Mouse (Mus musculus) CH12.LX (cell line): ENCODE data around the gene Klhdc4. TPM values are rescaled to one million over a fixed set of nuclear protein-coding genes. Genes with fewer than 3 reads are reported as not detected.
A peak's percentile ranks its signal among the peaks of the same experiment; 100 is the strongest.

ENCODE experiments used
- DNase-seq: peaks from one replicate; pipeline ENCODE4 v3.0.0-alpha.2; 2013; ENCODE audit errors: extremely low read depth
- H3K27ac ChIP-seq: 2 replicates; pipeline ENCODE4 v1.5.1; 2012; ENCODE audit warnings: low read depth, mild to moderate bottlenecking, control low read depth, moderate library complexity; ENCODE audit not compliant: insufficient read depth
- H3K27me3 ChIP-seq: replicated peaks from 2 replicates; pipeline ENCODE3; 2012; ENCODE audit warnings: inconsistent platforms
- H3K36me3 ChIP-seq, 2 experiments: replicated peaks in 1 of 2; 2 replicates each; pipeline versions ENCODE3 to v1.6.1; 2012; ENCODE audit warnings: inconsistent platforms in 1 of 2, low read length in 1 of 2, mild to moderate bottlenecking in 1 of 2, mixed read lengths in 1 of 2, moderate library complexity in 1 of 2; ENCODE audit not compliant: control insufficient read depth in 1 of 2, insufficient read depth in 1 of 2
- H3K4me1 ChIP-seq, 2 experiments: 2 replicates each; pipeline ENCODE4 v1.6.1; 2012; ENCODE audit warnings: inconsistent platforms in 1 of 2, moderate library complexity in 1 of 2; ENCODE audit not compliant: insufficient read depth in 2 of 2, control insufficient read depth in 1 of 2
- H3K4me2 ChIP-seq: 2 replicates; pipeline ENCODE4 v1.6.1; 2012; ENCODE audit warnings: low read depth, mild to moderate bottlenecking, control low read depth; ENCODE audit not compliant: poor library complexity, insufficient read depth, severe bottlenecking
- H3K4me3 ChIP-seq, 3 experiments: fragments of 150-350 bp in 1 of 3; sonication (generic) in 1 of 3; replicated peaks in 1 of 3; 2 replicates each; pipeline versions ENCODE3 to v1.5.1; 2011 to 2012; ENCODE audit warnings: low read depth in 2 of 3, low read length in 2 of 3, mild to moderate bottlenecking in 2 of 3, moderate library complexity in 2 of 3, control low read depth in 1 of 3, improper control_type of control experiment in 1 of 3, inconsistent platforms in 1 of 3, mixed read lengths in 1 of 3; ENCODE audit not compliant: poor library complexity in 1 of 3
- H3K79me2 ChIP-seq: replicated peaks from 2 replicates; pipeline ENCODE4 v1.6.1; 2012; ENCODE audit warnings: mild to moderate bottlenecking, moderate library complexity; ENCODE audit not compliant: control insufficient read depth, poor library complexity, insufficient read depth, severe bottlenecking; ENCODE audit errors: extremely low read depth
- H3K9ac ChIP-seq: 2 replicates; pipeline ENCODE4 v1.6.1; 2012; ENCODE audit warnings: low read depth, mild to moderate bottlenecking, control low read depth, moderate library complexity; ENCODE audit not compliant: insufficient read depth
- H3K9me3 ChIP-seq: replicated peaks from 2 replicates; pipeline ENCODE3; 2012; ENCODE audit warnings: low read length, inconsistent platforms, mixed read lengths
- BHLHE40 ChIP-seq: IDR thresholded peaks from 2 replicates; pipeline ENCODE4 v1.6.1; 2011; ENCODE audit warnings: mild to moderate bottlenecking, low read depth, low read length, improper control_type of control experiment
- CHD1 ChIP-seq: IDR thresholded peaks from 2 replicates; pipeline ENCODE4 v1.6.1; 2012; ENCODE audit warnings: low read depth, low read length, improper control_type of control experiment, inconsistent platforms
- CHD2 ChIP-seq: IDR thresholded peaks from 2 replicates; pipeline ENCODE4 v1.6.1; 2011; ENCODE audit warnings: low read length, improper control_type of control experiment
- EP300 ChIP-seq: IDR thresholded peaks from 2 replicates; pipeline ENCODE4 v1.6.1; 2011; ENCODE audit warnings: low read length, improper control_type of control experiment
- ETS1 ChIP-seq: conservative IDR thresholded peaks from 2 replicates; pipeline ENCODE4 v1.6.1; 2012; ENCODE audit warnings: low read depth, mild to moderate bottlenecking, inconsistent platforms, low read length, improper control_type of control experiment, moderate library complexity
- GABPA ChIP-seq: IDR thresholded peaks from 2 replicates; pipeline ENCODE4 v1.6.1; 2012; ENCODE audit warnings: low read depth, low read length, improper control_type of control experiment, inconsistent platforms; ENCODE audit not compliant: insufficient replicate concordance
- JUN ChIP-seq: IDR thresholded peaks from 2 replicates; pipeline ENCODE4 v1.6.1; 2011; ENCODE audit warnings: low read depth, mild to moderate bottlenecking, low read length, improper control_type of control experiment, moderate library complexity; ENCODE audit not compliant: insufficient read depth
- JUND ChIP-seq: conservative IDR thresholded peaks from 2 replicates; pipeline ENCODE4 v1.6.1; 2011; ENCODE audit warnings: low read depth, low read length, improper control_type of control experiment
- MAX ChIP-seq: IDR thresholded peaks from 2 replicates; pipeline ENCODE4 v1.6.1; 2011; ENCODE audit warnings: low read length, improper control_type of control experiment
- MAZ ChIP-seq: IDR thresholded peaks from 2 replicates; pipeline ENCODE4 v1.6.1; 2012; ENCODE audit warnings: low read depth, mild to moderate bottlenecking, inconsistent platforms, low read length, improper control_type of control experiment, moderate library complexity
- MXI1 ChIP-seq: IDR thresholded peaks from 2 replicates; pipeline ENCODE4 v1.6.1; 2011; ENCODE audit warnings: mild to moderate bottlenecking, low read depth, low read length, improper control_type of control experiment
- NELFE ChIP-seq: IDR thresholded peaks from 2 replicates; pipeline ENCODE4 v1.6.1; 2011; ENCODE audit warnings: low read depth, low read length, improper control_type of control experiment
- NRF1 ChIP-seq: IDR thresholded peaks from 2 replicates; pipeline ENCODE4 v1.6.1; 2014; ENCODE audit warnings: low read depth, mild to moderate bottlenecking, inconsistent platforms, low read length, improper control_type of control experiment, moderate library complexity
- PAX5 ChIP-seq: IDR thresholded peaks from 2 replicates; pipeline ENCODE4 v1.6.1; 2012; ENCODE audit warnings: low read length, inconsistent platforms, mixed read lengths
- RAD21 ChIP-seq: IDR thresholded peaks from 2 replicates; pipeline ENCODE4 v1.6.1; 2011; ENCODE audit warnings: low read depth, mild to moderate bottlenecking, low read length, improper control_type of control experiment, moderate library complexity
- RCOR1 ChIP-seq: conservative IDR thresholded peaks from 2 replicates; pipeline ENCODE4 v1.6.1; 2012; ENCODE audit warnings: low read depth, mild to moderate bottlenecking, inconsistent platforms, low read length, improper control_type of control experiment
- SMC3 ChIP-seq: IDR thresholded peaks from 2 replicates; pipeline ENCODE4 v1.6.1; 2011; ENCODE audit warnings: low read depth, low read length, improper control_type of control experiment
- TBP ChIP-seq: conservative IDR thresholded peaks from 2 replicates; pipeline ENCODE4 v1.6.1; 2011; ENCODE audit warnings: low read depth, low read length, improper control_type of control experiment
- TCF12 ChIP-seq: IDR thresholded peaks from 2 replicates; pipeline ENCODE4 v1.6.1; 2014; ENCODE audit warnings: low read depth, mild to moderate bottlenecking, inconsistent platforms, low read length, improper control_type of control experiment
- USF2 ChIP-seq: conservative IDR thresholded peaks from 2 replicates; pipeline ENCODE4 v1.6.1; 2011; ENCODE audit warnings: low read depth, low read length, improper control_type of control experiment
- ZC3H11A ChIP-seq: IDR thresholded peaks from 2 replicates; pipeline ENCODE4 v1.6.1; 2012; ENCODE audit warnings: low read depth, mild to moderate bottlenecking, inconsistent platforms, low read length, improper control_type of control experiment
- ZKSCAN1 ChIP-seq: IDR thresholded peaks from 2 replicates; pipeline ENCODE4 v1.6.1; 2012; ENCODE audit warnings: low read depth, inconsistent platforms, low read length, improper control_type of control experiment, borderline replicate concordance
- dilution Hi-C: fragments of 300-500 bp; cut with MboI; formaldehyde crosslinking; loops from 2 replicates; pipeline ENCODE4 v1.14.3; 2020; ENCODE audit warnings: low sequenced_read_pairs; ENCODE audit not compliant: extremely low pct_unique_long_range_greater_than_20kb, extremely low pct_ligation_motif_present
- in situ Hi-C: fragments of 300-500 bp; cut with MboI; formaldehyde crosslinking; loops from 3 replicates; pipeline ENCODE4 v1.14.3; 2019; ENCODE audit warnings: low sequenced_read_pairs, low pct_ligation_motif_present, low pct_unique_long_range_greater_than_20kb, mixed read lengths
- polyA plus RNA-seq: library from polyadenylated mRNA; unstranded; fragments of >175 nt; gene quantifications from 2 replicates; pipeline ENCODE4 v1.2.1, GENCODE M21; 2012; ENCODE audit warnings: low read depth; ENCODE audit not compliant: insufficient read length
- total RNA-seq, 2 experiments: library from RNA; depleted of rRNA; stranded (reverse); fragments of 300-350 nt in 1 of 2; fragments of >200 nt in 1 of 2; gene quantifications; 2 replicates each; pipeline ENCODE4 v1.2.3; 2012 to 2014

Klhdc4 gene
- total and polyA plus RNA-seq, 3 experiments = 35.5 to 54.3 (median 51.5) TPM

- dilution Hi-C loops = no loop called here
- Histone ChIP-seq H3K9ac (no peak overlapping the region), H3K9me3 (no peaks in the 10 kb centered on the region), H3K36me3 (peaks cover 40 to 75% of the 10 kb centered on the region in 2 experiments), H3K27ac (peak overlapping the region; percentile 30; the same call in 1 of the 2 replicates), H3K27me3 (no peaks in the 10 kb centered on the region), H3K4me2 (no peak overlapping the region), H3K4me3 (peak overlapping the region in 1 of 3 experiments; percentile 36), H3K4me1 (peaks cover 8 to 53% of the 10 kb centered on the region in 2 experiments), H3K79me2 (no peaks in the 10 kb centered on the region)
- in situ Hi-C loops = no loop called here
- DNase-seq = peak; percentile 53
- TF ChIP-seq MXI1 (no peak), EP300 (no peak), RAD21 (no peak), BHLHE40 (0 out of 2 replicates have a peak, but pooled peaks have one; percentile 30), NELFE (no peak), ETS1 (peak; percentile 20)
These were observed 23.2 kb downstream of the Klhdc4 start for GRCm38 (mm10) chr8:121806126-121806525.

DNA sequence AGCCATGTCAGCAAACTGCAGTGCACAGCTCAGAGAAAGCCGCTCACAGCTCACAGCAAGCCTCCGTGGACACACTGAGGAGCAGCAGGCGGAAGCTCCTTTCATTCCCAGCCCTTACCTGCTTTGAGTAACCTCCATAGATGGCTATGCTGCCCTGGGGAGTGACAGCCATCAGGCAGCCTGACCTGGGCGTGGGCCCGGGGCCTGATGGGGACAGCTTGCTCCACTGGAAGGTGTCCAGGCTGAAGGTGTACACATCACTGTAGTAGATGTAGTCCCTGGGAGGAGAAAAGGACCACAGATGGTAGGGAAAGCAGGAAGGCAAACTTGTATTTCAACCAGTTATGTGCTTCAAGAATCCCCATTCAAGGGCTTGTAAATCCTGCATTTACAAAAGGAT lies 24.5 kb downstream of the Klhdc4 start:
- Histone ChIP-seq H3K79me2 (no peaks in the 10 kb centered on the region), H3K4me3 (no peak overlapping the region)
- dilution Hi-C loops = no loop called here

GRCm38 (mm10) chr8:121798401-121798800 lies 31.0 kb downstream of the Klhdc4 start:
- H3K4me3 ChIP-seq = no peak overlapping the region
- H3K79me2 ChIP-seq = no peaks in the 10 kb centered on the region
- no peak for DNase-seq
- peaks cover 0 to 18% of the 10 kb centered on the region in 2 experiments; a peak in 2 of 4 replicates for H3K4me1 ChIP-seq
- in situ Hi-C loops = no loop called here
- H3K36me3 ChIP-seq = peaks cover 73 to 93% of the 10 kb centered on the region in 2 experiments
- TF ChIP-seq ZC3H11A (no peak), SMC3 (no peak), TCF12 (no peak), USF2 (no peak), TBP (no peak), PAX5 (no peak), MAZ (no peak), ZKSCAN1 (no peak), CHD1 (no peak), CHD2 (no peak), NRF1 (no peak), GABPA (no peak)
- H3K4me2 ChIP-seq = no peak overlapping the region
- no peak overlapping the region for H3K9ac ChIP-seq
- H3K27ac ChIP-seq = no peak overlapping the region
- dilution Hi-C loops = no loop called here
- no peaks in the 10 kb centered on the region for H3K27me3 ChIP-seq
- H3K9me3 ChIP-seq = no peaks in the 10 kb centered on the region

More for the DNA sequence above, 24.5 kb downstream of the Klhdc4 start:
- Histone ChIP-seq H3K4me2 (no peak overlapping the region), H3K4me1 (peaks cover 8 to 50% of the 10 kb centered on the region in 2 experiments), H3K27me3 (no peaks in the 10 kb centered on the region), H3K36me3 (peaks cover 49 to 76% of the 10 kb centered on the region in 2 experiments), H3K27ac (no peak overlapping the region)
- in situ Hi-C loops = no loop called here
- no peak for DNase-seq
- TF ChIP-seq RCOR1 (no peak), ZC3H11A (no peak), ETS1 (no peak), SMC3 (no peak), JUN (no peak), JUND (no peak), RAD21 (no peak), MAX (no peak), CHD1 (no peak), MAZ (no peak), MXI1 (no peak), PAX5 (no peak)
- TF ChIP-seq, all 38 proteins: peak for 0
- Histone ChIP-seq H3K9ac (no peak overlapping the region), H3K9me3 (no peaks in the 10 kb centered on the region)
